Mouse (Mus musculus): ENCODE measurements around the gene Kmt5a. TPM values are rescaled to one million over a fixed set of nuclear protein-coding genes. Genes with fewer than 3 reads are reported as not detected.
A peak's percentile ranks its signal among the peaks of the same experiment; 100 is the strongest.

The Kmt5a gene
- polyA plus RNA-seq, 1 experiment from 2014 or later, result 45.4 TPM

GRCm38 (mm10) chr5:124426475-124427071 is 13.2 kb upstream of the Kmt5a start:
- Histone ChIP-seq H3K4me2 (peak overlapping the region; percentile 86), H3K27me3 (no peaks in the 10 kb centered on the region), H3K36me3 (peaks cover 11% of the 10 kb centered on the region; the same call in 1 of the 2 replicates), H3K27ac (peak overlapping the region; percentile 70), H3K4me1 (replicated peaks) (peaks cover 38% of the 10 kb centered on the region), H3K9ac (peak overlapping the region; percentile 56), H3K4me3 (replicated peaks) (peak overlapping the region; percentile 100), H3K9me3 (replicated peaks) (no peaks in the 10 kb centered on the region)
- DNase-seq (no peak), ATAC-seq (ENCODE audit: low read depth) (no peak)
- WGBS (ENCODE audit: insufficient replicate concordance), result 81% methylated on average over 10 of the region's 10 CpGs

DNA sequence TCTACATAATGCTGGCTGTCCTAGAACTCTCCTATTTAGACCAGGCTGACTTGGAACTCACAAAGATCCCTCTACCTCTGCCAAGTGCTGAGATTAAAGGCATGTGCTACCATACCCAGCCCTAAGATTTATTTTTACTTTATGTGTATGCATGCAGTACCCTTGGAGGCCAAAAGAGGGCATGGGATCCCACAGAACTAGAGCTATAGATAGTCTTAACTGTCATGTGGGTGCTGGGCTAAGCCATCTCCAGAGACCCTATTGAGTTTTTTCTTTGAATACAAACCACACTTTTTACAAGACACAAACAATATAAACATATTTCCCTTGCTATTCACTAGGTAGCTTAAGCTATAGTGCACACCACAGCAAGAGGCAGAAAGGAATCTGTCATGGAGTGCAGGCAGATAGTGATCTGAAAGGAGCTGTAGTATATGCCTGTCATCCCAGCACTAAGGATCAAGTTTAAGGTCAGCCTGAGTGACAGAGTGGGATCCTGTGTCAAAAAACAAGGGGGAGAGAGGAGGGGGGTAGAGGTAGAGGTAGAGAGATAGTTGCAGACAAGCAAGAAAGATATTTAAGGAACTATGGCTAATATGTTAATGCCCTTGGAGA is 7.2 kb upstream of the Kmt5a start:
- Histone ChIP-seq H3K27me3 (no peaks in the 10 kb centered on the region), H3K4me2 (no peak overlapping the region), H3K36me3 (no peaks in the 10 kb centered on the region), H3K27ac (no peak overlapping the region), H3K9ac (no peak overlapping the region), H3K4me1 (replicated peaks) (no peaks in the 10 kb centered on the region; the same call in 1 of the 2 replicates), H3K9me3 (replicated peaks) (no peaks in the 10 kb centered on the region), H3K4me3 (replicated peaks) (no peak overlapping the region)
- ATAC-seq (ENCODE audit: low read depth), result peak; percentile 64
- DNase-seq, result no peak

- Histone ChIP-seq H3K4me1 (replicated peaks) (no peaks in the 10 kb centered on the region; the same call in 1 of the 2 replicates), H3K36me3 (no peaks in the 10 kb centered on the region), H3K9me3 (replicated peaks) (no peaks in the 10 kb centered on the region), H3K27ac (no peak overlapping the region), H3K4me2 (no peak overlapping the region), H3K9ac (no peak overlapping the region), H3K4me3 (replicated peaks) (no peak overlapping the region), H3K27me3 (no peaks in the 10 kb centered on the region)
- WGBS (ENCODE audit: insufficient replicate concordance), result 61% methylated on average over 2 of the region's 2 CpGs
- DNase-seq, result no peak
- ATAC-seq (ENCODE audit: low read depth), result no peak
Measured at GRCm38 (mm10) chr5:124433048-124433447, 6.7 kb upstream of the Kmt5a start.

DNA sequence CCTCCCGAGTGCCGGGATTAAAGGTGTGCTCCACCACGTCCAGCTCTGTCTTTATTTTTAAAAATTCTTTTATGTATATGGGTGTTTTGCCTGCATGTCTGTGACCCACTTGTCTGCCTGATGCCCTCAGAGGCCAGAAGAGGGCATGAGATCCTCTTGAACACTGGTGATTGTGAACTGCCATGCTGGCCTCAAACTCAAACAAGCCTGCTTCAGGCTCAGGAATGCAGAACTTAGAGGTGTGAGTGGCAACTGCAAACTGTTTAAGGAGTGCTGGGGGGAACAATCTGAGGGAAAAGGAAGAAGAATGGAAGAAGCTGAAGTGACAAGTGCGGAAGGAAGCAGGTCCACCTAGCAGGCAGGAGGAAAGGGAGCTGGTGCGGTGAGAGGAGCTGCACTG is 1.5 kb upstream of the Kmt5a start:
- Histone ChIP-seq H3K36me3 (peaks cover 7% of the 10 kb centered on the region), H3K27me3 (no peaks in the 10 kb centered on the region), H3K9me3 (replicated peaks) (no peaks in the 10 kb centered on the region), H3K4me2 (peak overlapping the region; percentile 73), H3K4me3 (replicated peaks) (peak overlapping the region; percentile 60), H3K27ac (peak overlapping the region; percentile 80), H3K4me1 (replicated peaks) (peaks cover 35% of the 10 kb centered on the region), H3K9ac (peak overlapping the region; percentile 61)
- 74% methylated on average over 5 of the region's 5 CpGs for WGBS (ENCODE audit: insufficient replicate concordance)
- no peak for DNase-seq
- ATAC-seq (ENCODE audit: low read depth), result no peak

DNA sequence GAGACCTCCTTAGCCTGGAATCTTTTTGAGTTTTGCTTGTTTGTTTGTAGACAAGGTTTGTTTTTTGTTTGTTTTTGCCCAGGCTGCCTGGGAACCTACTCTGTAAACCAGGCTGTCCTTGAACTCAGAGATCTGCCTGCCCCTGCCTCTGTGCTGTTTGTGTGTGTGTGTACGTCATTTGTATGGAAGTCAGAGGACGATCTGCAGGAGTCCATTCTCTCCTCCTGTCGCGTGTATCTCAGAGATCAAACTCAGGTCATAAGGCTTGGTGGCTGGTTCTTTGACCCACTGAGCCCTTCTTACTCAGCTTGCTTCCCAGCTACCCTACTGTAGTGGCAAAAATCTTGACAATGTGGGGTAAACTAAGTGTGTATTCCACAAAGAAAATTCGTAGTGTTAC is 984 bp upstream of the Kmt5a start:
- H3K27ac ChIP-seq, result peak overlapping the region; percentile 80
- DNase-seq, result no peak
- H3K4me3 ChIP-seq (replicated peaks), result peak overlapping the region; percentile 60

GRCm38 (mm10) chr5:124440094-124440701 is 468 bp downstream of the Kmt5a start:
- Histone ChIP-seq H3K4me2 (peak overlapping the region; percentile 83), H3K9me3 (replicated peaks) (no peaks in the 10 kb centered on the region), H3K27ac (peak overlapping the region; percentile 94), H3K36me3 (peaks cover 8% of the 10 kb centered on the region), H3K4me1 (replicated peaks) (peaks cover 54% of the 10 kb centered on the region), H3K27me3 (no peaks in the 10 kb centered on the region), H3K9ac (peak overlapping the region; percentile 99), H3K4me3 (replicated peaks) (peak overlapping the region; percentile 97)
- 0% methylated on average over 30 of the region's 30 CpGs for WGBS (ENCODE audit: insufficient replicate concordance)
- peak; percentile 22 for ATAC-seq (ENCODE audit: low read depth)
- peak; percentile 65 for DNase-seq

More for the DNA sequence above, 984 bp upstream of the Kmt5a start:
- Histone ChIP-seq H3K4me1 (replicated peaks) (peaks cover 40% of the 10 kb centered on the region), H3K9me3 (replicated peaks) (no peaks in the 10 kb centered on the region), H3K36me3 (peaks cover 8% of the 10 kb centered on the region), H3K27me3 (no peaks in the 10 kb centered on the region), H3K4me2 (peak overlapping the region; percentile 73), H3K9ac (peak overlapping the region; percentile 61)
- 46% methylated on average over 5 of the region's 5 CpGs for whole genome bisulfite sequencing (ENCODE audit: insufficient replicate concordance)
- ATAC-seq (ENCODE audit: low read depth), result no peak

DNA sequence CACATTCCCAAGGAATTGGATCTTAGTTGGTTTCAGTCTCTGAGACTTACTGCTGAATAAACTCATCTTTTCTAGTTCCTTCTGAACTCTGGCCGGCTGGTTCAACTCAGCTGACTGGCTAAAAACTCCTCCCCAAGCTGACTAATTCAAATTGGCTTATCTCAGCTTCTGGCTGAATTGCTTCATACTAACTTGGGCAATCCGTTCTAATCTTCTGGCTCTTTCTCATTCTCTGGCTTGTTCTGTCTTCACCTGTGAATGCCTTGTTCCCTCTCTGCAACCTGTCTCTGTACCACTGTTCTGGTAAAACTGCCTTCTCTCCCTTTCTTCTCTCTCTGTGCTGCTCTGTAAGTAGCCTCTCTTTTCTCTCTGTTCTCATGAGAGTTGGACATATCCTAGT is 2.9 kb downstream of the Kmt5a start:
- Histone ChIP-seq H3K9me3 (replicated peaks) (no peaks in the 10 kb centered on the region), H3K9ac (peak overlapping the region; percentile 99), H3K27me3 (no peaks in the 10 kb centered on the region), H3K4me1 (replicated peaks) (peaks cover 72% of the 10 kb centered on the region), H3K36me3 (peaks cover 18% of the 10 kb centered on the region), H3K27ac (peak overlapping the region; percentile 82), H3K4me2 (peak overlapping the region; percentile 83), H3K4me3 (replicated peaks) (peak overlapping the region; percentile 97)
- ATAC-seq (ENCODE audit: low read depth) (no peak), DNase-seq (no peak)
- WGBS (ENCODE audit: insufficient replicate concordance), result 44% methylated on average over 2 of the region's 2 CpGs

GRCm38 (mm10) chr5:124444208-124444607 is 4.5 kb downstream of the Kmt5a start:
- peak overlapping the region; percentile 99 for H3K4me2 ChIP-seq
- peak overlapping the region; percentile 95 for H3K4me3 ChIP-seq (replicated peaks)
- no peak for DNase-seq
- peak overlapping the region; percentile 95 for H3K27ac ChIP-seq
- peaks cover 77% of the 10 kb centered on the region for H3K4me1 ChIP-seq (replicated peaks)
- H3K9me3 ChIP-seq (replicated peaks), result no peaks in the 10 kb centered on the region
- ATAC-seq (ENCODE audit: low read depth), result no peak
- peak overlapping the region; percentile 96 for H3K9ac ChIP-seq
- H3K27me3 ChIP-seq, result no peaks in the 10 kb centered on the region
- WGBS (ENCODE audit: insufficient replicate concordance), result 64% methylated on average over 3 of the region's 3 CpGs
- H3K36me3 ChIP-seq, result peaks cover 33% of the 10 kb centered on the region

GRCm38 (mm10) chr5:124444661-124445561 is 5.2 kb downstream of the Kmt5a start:
- Histone ChIP-seq H3K27me3 (no peaks in the 10 kb centered on the region), H3K4me3 (replicated peaks) (peak overlapping the region; percentile 95), H3K4me2 (peak overlapping the region; percentile 99), H3K27ac (peak overlapping the region; percentile 95), H3K9me3 (replicated peaks) (no peaks in the 10 kb centered on the region), H3K9ac (peak overlapping the region; percentile 96), H3K4me1 (replicated peaks) (peaks cover 84% of the 10 kb centered on the region), H3K36me3 (peaks cover 40% of the 10 kb centered on the region)
- peak; percentile 81 for ATAC-seq (ENCODE audit: low read depth)
- peak; percentile 74 for DNase-seq
- WGBS (ENCODE audit: insufficient replicate concordance), result 3% methylated on average over 45 of the region's 66 CpGs

- ATAC-seq (ENCODE audit: low read depth), result peak; percentile 67
- Histone ChIP-seq H3K4me1 (replicated peaks) (peaks cover 91% of the 10 kb centered on the region), H3K27ac (peak overlapping the region; percentile 95), H3K9ac (peak overlapping the region; percentile 96), H3K4me3 (replicated peaks) (peak overlapping the region; percentile 95), H3K4me2 (peak overlapping the region; percentile 99), H3K9me3 (replicated peaks) (no peaks in the 10 kb centered on the region), H3K36me3 (peaks cover 49% of the 10 kb centered on the region), H3K27me3 (no peaks in the 10 kb centered on the region)
- peak; percentile 48 for DNase-seq
- WGBS (ENCODE audit: insufficient replicate concordance), result under 1% methylated on average over 31 of the region's 77 CpGs
Measured at GRCm38 (mm10) chr5:124445621-124446293, 6.0 kb downstream of the Kmt5a start.
